Mouse (Mus musculus) intestine, postnatal 0 days (tissue): ENCODE results near the gene Pde4b. TPM values are rescaled to one million over a fixed set of nuclear protein-coding genes. Genes with fewer than 3 reads are reported as not detected.

Experiments
- ATAC-seq: fragments of 200-750 bp; cut with Nextera tagmentation; 2 replicates; pipeline ENCODE4 v1.8.0; 2017; ENCODE audit warnings: mild to moderate bottlenecking, moderate TSS enrichment, moderate library complexity
- H3K27ac ChIP-seq: fragments of 300-500 bp; sonication (generic); 2 replicates; pipeline ENCODE4 v1.5.1; 2014; ENCODE audit warnings: mild to moderate bottlenecking, low read depth, low read length, moderate library complexity
- H3K27me3 ChIP-seq: fragments of 300-500 bp; sonication (generic); replicated peaks from 2 replicates; pipeline ENCODE4 v1.6.1; 2014; ENCODE audit warnings: low read length, mixed read lengths; ENCODE audit not compliant: control insufficient read depth, insufficient read depth
- H3K36me3 ChIP-seq: fragments of 300-500 bp; sonication (generic); 2 replicates; pipeline ENCODE4 v1.6.1; 2014; ENCODE audit warnings: mild to moderate bottlenecking, moderate library complexity; ENCODE audit not compliant: control insufficient read depth, insufficient read depth
- H3K4me1 ChIP-seq: fragments of 300-500 bp; sonication (generic); replicated peaks from 2 replicates; pipeline ENCODE4 v1.6.1; 2014; ENCODE audit warnings: antibody characterized with exemption, low read length, mixed read lengths; ENCODE audit not compliant: control insufficient read depth, insufficient read depth
- H3K4me2 ChIP-seq: fragments of 300-500 bp; sonication (generic); replicated peaks from 2 replicates; pipeline ENCODE4 v1.6.1; 2014; ENCODE audit warnings: low read depth, mild to moderate bottlenecking, moderate library complexity
- H3K4me3 ChIP-seq: fragments of 300-500 bp; sonication (generic); 2 replicates; pipeline ENCODE4 v1.5.1; 2014; ENCODE audit warnings: low read depth, low read length
- H3K9ac ChIP-seq: fragments of 300-500 bp; sonication (generic); 2 replicates; pipeline ENCODE4 v1.6.1; 2014; ENCODE audit warnings: mild to moderate bottlenecking, low read depth, low read length
- H3K9me3 ChIP-seq: fragments of 300-500 bp; sonication (generic); 2 replicates; pipeline ENCODE4 v1.6.1; 2016; ENCODE audit warnings: mixed run types; ENCODE audit not compliant: control insufficient read depth
- CTCF ChIP-seq: sonication (generic); IDR thresholded peaks from 2 replicates; pipeline ENCODE4 v1.5.1; 2016; ENCODE audit warnings: low read depth, mild to moderate bottlenecking, control low read depth, antibody characterized with exemption, moderate library complexity
- WGBS: fragments of 180-500 bp; shearing (Covaris S2); extraction: QIAGEN DNeasy Blood & Tissue Kit; methylation state at CpG from one replicate; pipeline ENCODE4 v1.1.7; 2014; 5-methylcytosine and 5-hydroxymethylcytosine counted together
- polyA plus RNA-seq: library from polyadenylated mRNA; unstranded; fragments of >200 nt; fragmentation: Nextera tagmentation; extraction: Ambion mirVana; gene quantifications from 2 replicates; pipeline ENCODE4 v1.2.1, GENCODE M21; 2015

The Pde4b gene
- polyA plus RNA-seq, 1 experiment from 2014 or later = 6.9 TPM

- ATAC-seq = no peak
Measured at GRCm38 (mm10) chr4:102256170-102256960, 169.0 kb downstream of the Pde4b start.

GRCm38 (mm10) chr4:102260216-102260615, 172.9 kb downstream of the Pde4b start:
- no peak overlapping the region for H3K9ac ChIP-seq
- TF ChIP-seq CTCF = no peak
- H3K27me3 ChIP-seq = no peaks in the 10 kb centered on the region
- H3K4me3 ChIP-seq = no peak overlapping the region
- no peak overlapping the region for H3K27ac ChIP-seq
- H3K36me3 ChIP-seq = no peaks in the 10 kb centered on the region
- no peak overlapping the region for H3K4me2 ChIP-seq
- H3K4me1 ChIP-seq = no peaks in the 10 kb centered on the region
- no peaks in the 10 kb centered on the region for H3K9me3 ChIP-seq
- no peak for ATAC-seq

More at GRCm38 (mm10) chr4:102256170-102256960, 169.0 kb downstream of the Pde4b start:
- Histone ChIP-seq H3K4me3 (no peak overlapping the region), H3K9ac (no peak overlapping the region), H3K9me3 (no peaks in the 10 kb centered on the region), H3K27ac (no peak overlapping the region), H3K27me3 (no peaks in the 10 kb centered on the region), H3K4me1 (no peaks in the 10 kb centered on the region), H3K36me3 (no peaks in the 10 kb centered on the region), H3K4me2 (no peak overlapping the region)
- TF ChIP-seq CTCF = no peak
- WGBS = 80% methylated on average over 6 of the region's 6 CpGs

DNA sequence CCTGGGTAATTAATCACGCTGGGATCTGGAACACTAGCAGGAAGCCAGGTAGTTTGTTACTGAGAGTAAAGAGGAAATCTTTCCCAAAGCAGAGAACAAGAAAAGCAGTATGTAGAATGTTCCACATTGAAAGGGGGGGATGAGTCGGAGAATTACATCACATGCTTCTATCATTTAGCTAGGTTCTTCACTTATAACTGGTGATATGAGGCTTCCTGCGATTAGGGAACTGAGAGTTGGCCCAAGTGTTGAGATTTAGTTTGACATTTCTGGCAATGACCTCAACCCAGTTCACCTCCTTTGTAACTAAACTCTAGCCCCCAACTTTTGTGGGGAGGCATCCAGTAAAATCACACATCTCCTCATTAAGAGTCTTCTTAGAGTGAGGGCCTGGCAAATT, 185.0 kb downstream of the Pde4b start:
- Histone ChIP-seq H3K27me3 (no peaks in the 10 kb centered on the region), H3K9ac (no peak overlapping the region), H3K4me1 (no peaks in the 10 kb centered on the region), H3K27ac (no peak overlapping the region), H3K36me3 (no peaks in the 10 kb centered on the region), H3K9me3 (no peaks in the 10 kb centered on the region), H3K4me3 (no peak overlapping the region), H3K4me2 (no peak overlapping the region)
- no peak for TF ChIP-seq CTCF
- no peak for ATAC-seq
- 69% methylated on average over 3 of the region's 3 CpGs for WGBS

DNA sequence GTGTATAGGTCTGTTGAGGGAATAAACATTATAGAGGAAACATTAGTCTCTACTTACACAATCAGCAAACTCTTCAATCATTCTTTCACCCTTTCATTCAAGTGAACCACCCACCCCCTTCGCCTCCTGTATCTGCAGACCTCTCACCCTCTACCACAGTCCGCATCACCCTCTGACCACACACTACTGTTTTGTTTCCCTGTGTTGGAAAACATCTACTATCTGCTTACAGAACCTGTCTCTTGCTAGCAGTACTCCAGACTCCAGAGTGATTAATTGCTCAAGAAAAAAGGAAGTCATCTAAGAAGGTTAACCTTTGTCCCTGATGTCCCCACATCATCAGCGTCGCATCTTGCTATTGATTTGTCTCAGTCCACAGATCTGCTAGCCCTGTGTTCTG, 185.4 kb downstream of the Pde4b start:
- no peaks in the 10 kb centered on the region for H3K4me1 ChIP-seq
- H3K9me3 ChIP-seq = no peaks in the 10 kb centered on the region
- H3K27me3 ChIP-seq = no peaks in the 10 kb centered on the region
- H3K36me3 ChIP-seq = no peaks in the 10 kb centered on the region
- no peak overlapping the region for H3K27ac ChIP-seq
- TF ChIP-seq CTCF = no peak
- H3K4me2 ChIP-seq = no peak overlapping the region
- ATAC-seq = no peak
- 57% methylated on average over 4 of the region's 4 CpGs for WGBS
- H3K4me3 ChIP-seq = no peak overlapping the region
- H3K9ac ChIP-seq = no peak overlapping the region

GRCm38 (mm10) chr4:102275716-102276115, 188.4 kb downstream of the Pde4b start:
- no peaks in the 10 kb centered on the region for H3K4me1 ChIP-seq
- no peak overlapping the region for H3K4me2 ChIP-seq
- no peak overlapping the region for H3K9ac ChIP-seq
- no peaks in the 10 kb centered on the region for H3K36me3 ChIP-seq
- no peak overlapping the region for H3K27ac ChIP-seq
- H3K27me3 ChIP-seq = no peaks in the 10 kb centered on the region
- no peaks in the 10 kb centered on the region for H3K9me3 ChIP-seq
- 82% methylated on average over 4 of the region's 4 CpGs for WGBS
- H3K4me3 ChIP-seq = no peak overlapping the region
- ATAC-seq = no peak
- TF ChIP-seq CTCF = no peak

GRCm38 (mm10) chr4:102278958-102279357, 191.6 kb downstream of the Pde4b start:
- Histone ChIP-seq H3K9ac (no peak overlapping the region), H3K4me2 (no peak overlapping the region), H3K36me3 (no peaks in the 10 kb centered on the region), H3K27me3 (no peaks in the 10 kb centered on the region), H3K4me3 (no peak overlapping the region), H3K9me3 (no peaks in the 10 kb centered on the region), H3K27ac (no peak overlapping the region), H3K4me1 (no peaks in the 10 kb centered on the region)
- ATAC-seq = no peak
- WGBS = 66% methylated on average over 2 of the region's 2 CpGs
- no peak for TF ChIP-seq CTCF

DNA sequence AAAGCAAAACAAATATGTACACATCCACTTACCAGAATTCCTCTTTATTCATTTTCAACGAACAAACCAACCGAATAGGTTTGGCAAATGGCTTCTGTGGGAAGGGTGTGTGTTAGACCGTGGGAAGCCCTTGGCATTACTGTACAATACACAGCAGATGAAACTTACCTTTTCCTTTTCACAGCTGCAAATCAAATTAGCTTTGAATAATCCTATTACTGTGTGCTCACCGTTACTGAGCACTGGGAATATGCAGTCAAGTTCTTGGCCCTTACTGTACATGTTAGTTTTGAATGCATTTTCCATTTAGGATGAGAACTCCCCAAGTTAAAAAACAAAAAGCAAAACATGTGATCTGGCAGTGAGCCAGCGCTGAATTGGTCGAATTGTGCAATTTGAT, 199.8 kb downstream of the Pde4b start:
- no peak overlapping the region for H3K4me2 ChIP-seq
- H3K36me3 ChIP-seq = no peaks in the 10 kb centered on the region
- no peaks in the 10 kb centered on the region for H3K9me3 ChIP-seq
- H3K9ac ChIP-seq = no peak overlapping the region
- WGBS = 76% methylated on average over 6 of the region's 6 CpGs
- H3K27me3 ChIP-seq = no peaks in the 10 kb centered on the region
- ATAC-seq = no peak
- TF ChIP-seq CTCF = no peak
- H3K27ac ChIP-seq = no peak overlapping the region
- no peak overlapping the region for H3K4me3 ChIP-seq
- no peaks in the 10 kb centered on the region for H3K4me1 ChIP-seq
